Mouse (Mus musculus): ENCODE measurements around the gene Mthfsl.

DNA sequence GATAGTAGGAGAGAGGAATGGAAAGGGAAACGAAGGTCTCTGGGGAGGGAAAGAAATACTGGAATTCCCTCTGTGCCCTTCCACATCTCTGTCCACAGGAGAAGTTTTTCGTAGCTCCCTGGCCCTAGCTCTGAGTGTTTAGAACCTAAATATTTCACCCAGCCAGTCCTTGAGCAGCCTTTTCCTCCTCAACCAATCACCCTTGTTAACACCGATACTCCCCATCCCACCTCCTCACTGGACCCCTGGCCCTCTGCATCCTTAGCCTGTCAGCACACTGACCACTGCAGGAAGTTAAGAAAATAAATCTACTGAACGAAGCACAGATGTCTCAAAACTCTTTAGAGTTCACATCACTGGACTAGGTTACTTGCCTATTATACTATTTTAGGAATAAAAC lies 13.4 kb downstream of the Mthfsl start:
- no peak for TF ChIP-seq CTCF (IDR thresholded peaks at IDR 0.05; ENCODE audit: low read depth, low read length)
- TF ChIP-seq POLR2A (IDR thresholded peaks at IDR 0.05; ENCODE audit: borderline replicate concordance, low read depth, low read length), result no peak

Data from bone marrow macrophage, adult 2 months (primary cell).